Mouse (Mus musculus): ENCODE results near the gene Cenpb.

DNA sequence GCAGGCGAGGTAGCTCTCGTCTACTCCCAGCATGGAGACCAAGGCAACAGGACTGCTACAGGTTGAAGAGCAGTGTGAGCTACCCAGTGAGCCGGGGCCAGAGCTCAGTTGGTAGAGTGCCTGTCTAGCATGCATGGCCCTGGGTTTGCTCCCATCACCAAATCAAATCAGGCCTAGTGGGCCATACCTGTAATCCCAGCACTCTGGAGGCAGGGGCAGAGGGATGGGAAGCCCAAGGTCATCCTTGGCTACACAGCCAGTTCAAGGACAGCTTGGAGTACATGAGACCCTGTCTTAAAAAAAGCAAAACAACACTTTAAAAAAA, 30.7 kb downstream of the Cenpb start:
- no peak for TF ChIP-seq CTCF (IDR thresholded peaks at IDR 0.05)
- TF ChIP-seq POLR2A (IDR thresholded peaks at IDR 0.05; ENCODE audit: insufficient read depth, low read depth, low read length) = no peak
